Mouse (Mus musculus): ENCODE results near the gene Acox2. TPM values are rescaled to one million over a fixed set of nuclear protein-coding genes. Genes with fewer than 3 reads are reported as not detected.

Acox2 gene
- polyA plus RNA-seq, 1 experiment from 2014 or later: 74.1 TPM

Other genes starting within 250 kb of the Acox2 start
- gene Rpp14, start 179.0 kb downstream of the Acox2 start, polyA plus RNA-seq (2015; fragmentation: Nextera tagmentation; extraction: Ambion mirVana): 16.0 and 17.4 TPM in 2 replicates
- 11.5 and 12.4 TPM in 2 replicates for gene Pxk, start 161.1 kb downstream of the Acox2 start, polyA plus RNA-seq (2015; fragmentation: Nextera tagmentation; extraction: Ambion mirVana)
- 103 and 107 TPM in 2 replicates for gene Pdhb, start 86.3 kb downstream of the Acox2 start, polyA plus RNA-seq (2015; fragmentation: Nextera tagmentation; extraction: Ambion mirVana)
- 1.2 TPM in 2 replicates for gene Kctd6, start 45.2 kb downstream of the Acox2 start, polyA plus RNA-seq (2015; fragmentation: Nextera tagmentation; extraction: Ambion mirVana)
- 0.02 and 0.05 TPM in 2 replicates for gene Fam107a, start 58.7 kb upstream of the Acox2 start, polyA plus RNA-seq (2015; fragmentation: Nextera tagmentation; extraction: Ambion mirVana)
- 0.07 TPM in 1 of 2 replicates, not detected in the other for gene Oit1, start 119.4 kb upstream of the Acox2 start, polyA plus RNA-seq (2015; fragmentation: Nextera tagmentation; extraction: Ambion mirVana)

Data from liver, embryonic 16.5 days (tissue).